Mouse (Mus musculus) liver, embryonic 15.5 days (tissue): ENCODE measurements around the gene Cenpt. TPM values are rescaled to one million over a fixed set of nuclear protein-coding genes. Genes with fewer than 3 reads are reported as not detected.

Experiments
- ATAC-seq: fragments of 200-750 bp; cut with Nextera tagmentation; 2 replicates; pipeline ENCODE4 v1.8.0; 2017; ENCODE audit warnings: moderate number of reproducible peaks, mild to moderate bottlenecking, moderate library complexity; ENCODE audit not compliant: insufficient read depth
- H3K27ac ChIP-seq: fragments of 300-500 bp; sonication (generic); replicated peaks from 2 replicates; pipeline ENCODE4 v1.5.1; 2015; ENCODE audit warnings: mild to moderate bottlenecking, inconsistent platforms
- H3K27me3 ChIP-seq: fragments of 300-500 bp; sonication (generic); 2 replicates; pipeline ENCODE4 v1.6.1; 2015; ENCODE audit warnings: mild to moderate bottlenecking, inconsistent platforms
- H3K36me3 ChIP-seq: fragments of 300-500 bp; sonication (generic); replicated peaks from 2 replicates; pipeline ENCODE4 v1.6.1; 2015; ENCODE audit warnings: moderate library complexity, mild to moderate bottlenecking, inconsistent platforms
- H3K4me1 ChIP-seq: fragments of 300-500 bp; sonication (generic); replicated peaks from 2 replicates; pipeline ENCODE4 v1.6.1; 2015; ENCODE audit warnings: inconsistent platforms
- H3K4me2 ChIP-seq: fragments of 300-500 bp; sonication (generic); 2 replicates; pipeline ENCODE4 v1.6.1; 2015; ENCODE audit warnings: moderate library complexity, mild to moderate bottlenecking, inconsistent platforms
- H3K4me3 ChIP-seq: fragments of 300-500 bp; sonication (generic); replicated peaks from 2 replicates; pipeline ENCODE4 v1.5.1; 2015; ENCODE audit warnings: mild to moderate bottlenecking, inconsistent platforms
- H3K9ac ChIP-seq: fragments of 300-500 bp; sonication (generic); 2 replicates; pipeline ENCODE4 v1.6.1; 2015; ENCODE audit warnings: moderate library complexity, mild to moderate bottlenecking, inconsistent platforms
- H3K9me3 ChIP-seq: fragments of 300-500 bp; sonication (generic); replicated peaks from 2 replicates; pipeline ENCODE4 v1.6.1; 2016; ENCODE audit warnings: inconsistent platforms
- WGBS: fragments of 180-500 bp; shearing (Covaris S2); methylation state at CpG from one replicate; pipeline ENCODE4 v1.1.7; 2015; ENCODE audit warnings: mixed read lengths; ENCODE audit not compliant: insufficient replicate concordance; 5-methylcytosine and 5-hydroxymethylcytosine counted together
- polyA plus RNA-seq: library from polyadenylated mRNA; unstranded; fragments of >200 nt; fragmentation: Nextera tagmentation; extraction: Ambion mirVana; gene quantifications from 2 replicates; pipeline ENCODE4 v1.2.1, GENCODE M21; 2015

Cenpt gene
- polyA plus RNA-seq, 1 experiment from 2014 or later, result 22.7 TPM

DNA sequence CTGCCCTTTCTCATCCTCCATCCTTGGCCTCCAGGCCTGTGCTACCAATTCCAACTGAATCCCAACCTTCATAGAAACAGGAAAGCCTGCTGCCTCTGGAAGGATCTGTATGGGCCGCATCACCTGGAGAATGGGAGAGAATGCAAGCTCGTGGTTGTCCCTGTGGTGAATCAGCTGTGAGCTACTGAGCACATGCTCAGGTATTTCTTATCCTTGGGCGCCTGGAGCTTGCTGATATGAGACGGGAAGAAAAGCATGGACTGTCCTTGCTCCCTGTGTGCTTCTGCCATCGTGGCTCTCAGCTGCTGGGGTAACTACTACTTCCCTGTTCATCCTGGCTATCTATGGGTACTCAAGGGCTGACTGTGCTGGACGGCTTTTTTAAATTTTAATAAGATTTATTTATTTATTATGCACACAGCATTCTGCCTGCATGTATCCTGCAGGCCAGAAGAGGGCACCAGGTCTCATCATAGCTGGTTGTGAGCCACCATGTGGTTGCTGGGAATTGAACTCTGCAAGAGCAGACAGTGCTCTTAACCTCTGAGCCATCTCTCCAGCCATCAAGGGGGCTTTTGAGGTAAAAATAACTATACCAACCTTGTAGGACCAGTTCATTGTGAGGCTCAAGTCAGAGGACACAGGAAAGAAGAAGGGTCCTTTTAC is 13.4 kb upstream of the Cenpt start:
- WGBS, result 34% methylated on average over 6 of the region's 6 CpGs
- H3K27ac ChIP-seq, result peak overlapping the region; percentile 46; the same call in 1 of the 2 replicates
- H3K27me3 ChIP-seq, result no peaks in the 10 kb centered on the region
- ATAC-seq, result 0 out of 2 replicates have a peak, but pooled peaks have one; percentile 3
- H3K9me3 ChIP-seq, result no peaks in the 10 kb centered on the region
- H3K9ac ChIP-seq, result no peak overlapping the region
- H3K4me2 ChIP-seq, result no peak overlapping the region
- H3K36me3 ChIP-seq, result peaks cover 70% of the 10 kb centered on the region
- no peak overlapping the region for H3K4me3 ChIP-seq
- peaks cover 67% of the 10 kb centered on the region for H3K4me1 ChIP-seq

- peaks cover 38% of the 10 kb centered on the region for H3K36me3 ChIP-seq
- H3K9me3 ChIP-seq, result no peaks in the 10 kb centered on the region
- peak overlapping the region; percentile 98 for H3K4me2 ChIP-seq
- WGBS, result 0% methylated on average over 1 of the region's 1 CpGs
- H3K27me3 ChIP-seq, result no peaks in the 10 kb centered on the region
- peak overlapping the region; percentile 88 for H3K4me3 ChIP-seq
- peak overlapping the region; percentile 97 for H3K27ac ChIP-seq
- H3K4me1 ChIP-seq, result peaks cover 90% of the 10 kb centered on the region
- ATAC-seq, result no peak
- H3K9ac ChIP-seq, result peak overlapping the region; percentile 86
Measured at GRCm38 (mm10) chr8:105861951-105862350, 8.9 kb upstream of the Cenpt start.

DNA sequence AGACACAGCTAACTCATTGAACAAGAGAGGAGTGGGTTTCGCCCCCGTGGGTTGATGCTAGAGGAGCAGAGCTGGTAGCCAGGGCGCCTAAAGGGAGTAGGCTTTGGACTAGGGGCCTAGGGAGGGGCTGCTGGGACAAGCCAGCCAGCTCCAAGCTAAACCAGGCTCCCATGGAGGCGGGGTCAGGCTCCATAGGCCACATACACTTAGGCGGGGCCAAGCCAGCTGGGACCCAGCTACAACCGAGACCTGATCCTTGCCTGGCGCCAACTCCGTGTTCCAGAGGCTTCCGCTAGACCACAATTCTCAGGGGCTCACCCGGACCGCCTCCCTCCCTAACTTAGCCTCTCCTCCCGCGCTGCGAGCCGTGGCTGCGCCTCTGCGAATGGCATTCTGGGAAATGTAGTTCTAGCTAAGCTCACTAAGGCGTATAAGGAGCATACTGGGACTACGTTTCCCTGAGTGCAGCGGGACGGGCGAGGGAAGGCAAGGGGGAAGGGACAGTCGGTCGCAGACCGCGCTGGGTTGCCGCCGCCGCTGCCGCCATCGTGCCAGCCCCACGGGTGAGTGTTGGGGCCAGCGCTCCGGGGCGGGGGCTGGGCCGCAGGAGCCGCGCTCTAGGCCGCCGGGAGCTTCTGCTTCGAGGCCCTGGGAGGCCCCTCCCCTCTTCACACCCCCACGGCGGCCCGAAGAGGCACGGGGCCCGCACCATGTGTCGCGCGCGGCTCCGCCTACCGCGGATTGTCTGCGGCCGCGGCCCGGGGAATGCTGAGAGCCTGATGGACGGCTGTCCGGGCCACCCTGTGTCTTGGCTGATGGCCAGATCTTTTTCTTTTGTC is 7.3 kb upstream of the Cenpt start, which contains the start of gene Nutf2:
TSS of gene Nutf2 (plus strand) at position 438 of the 839 bp plus-strand sequence.
- peaks cover 22% of the 10 kb centered on the region for H3K36me3 ChIP-seq
- H3K4me3 ChIP-seq, result peak within 1 kb of the TSS; percentile 88
- H3K9ac ChIP-seq, result peak within 1 kb of the TSS; percentile 86
- no peaks in the 10 kb centered on the region for H3K27me3 ChIP-seq
- H3K9me3 ChIP-seq, result no peaks in the 10 kb centered on the region
- peak within 1 kb of the TSS; percentile 98 for H3K4me2 ChIP-seq
- under 1% methylated on average over 59 of the region's 59 CpGs for WGBS
- ATAC-seq, result peak; percentile 94
- peak within 1 kb of the TSS; percentile 97 for H3K27ac ChIP-seq
- peaks cover 90% of the 10 kb centered on the region for H3K4me1 ChIP-seq

DNA sequence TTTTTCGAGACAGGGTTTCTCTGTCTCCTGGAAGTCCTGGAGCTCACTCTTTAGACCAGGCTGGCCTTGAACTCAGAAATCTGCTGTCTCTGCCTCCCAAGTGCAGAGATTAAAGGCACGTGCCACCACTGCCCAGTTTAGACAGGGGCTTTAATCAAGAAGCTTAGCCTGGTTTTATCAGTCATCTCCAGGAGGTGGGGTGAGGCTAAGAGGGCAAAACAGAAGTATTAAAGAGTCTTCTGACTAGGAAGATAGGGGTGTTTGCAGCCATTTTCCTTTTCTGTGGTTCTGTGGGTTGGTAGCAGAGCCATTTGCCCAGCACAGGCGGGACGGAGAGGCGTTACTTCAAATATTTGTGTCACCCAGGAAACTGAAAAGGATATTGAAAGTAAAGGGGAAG is 6.2 kb upstream of the Cenpt start:
- Histone ChIP-seq H3K4me1 (peaks cover 87% of the 10 kb centered on the region), H3K36me3 (peaks cover 15% of the 10 kb centered on the region), H3K9me3 (no peaks in the 10 kb centered on the region), H3K4me3 (peak overlapping the region; percentile 88), H3K9ac (peak overlapping the region; percentile 86), H3K27me3 (no peaks in the 10 kb centered on the region), H3K4me2 (peak overlapping the region; percentile 98), H3K27ac (peak overlapping the region; percentile 97)
- no peak for ATAC-seq
- WGBS, result 9% methylated on average over 5 of the region's 5 CpGs

GRCm38 (mm10) chr8:105858495-105858894 is 5.4 kb upstream of the Cenpt start:
- Histone ChIP-seq H3K4me2 (peak overlapping the region; percentile 98; the same call in 1 of the 2 replicates), H3K4me3 (peak overlapping the region; percentile 88; the same call in 1 of the 2 replicates), H3K27ac (peak overlapping the region; percentile 97)

GRCm38 (mm10) chr8:105856168-105856835 is 3.2 kb upstream of the Cenpt start:
- H3K27ac ChIP-seq, result peak overlapping the region; percentile 89
- peak overlapping the region; percentile 92 for H3K9ac ChIP-seq
- 15% methylated on average over 15 of the region's 15 CpGs for WGBS
- H3K4me2 ChIP-seq, result peak overlapping the region; percentile 98
- peak overlapping the region; percentile 90 for H3K4me3 ChIP-seq
- H3K4me1 ChIP-seq, result peaks cover 68% of the 10 kb centered on the region
- no peaks in the 10 kb centered on the region for H3K9me3 ChIP-seq
- no peak for ATAC-seq
- H3K36me3 ChIP-seq, result peaks cover 12% of the 10 kb centered on the region
- no peaks in the 10 kb centered on the region for H3K27me3 ChIP-seq

More at GRCm38 (mm10) chr8:105858495-105858894, 5.4 kb upstream of the Cenpt start:
- H3K9me3 ChIP-seq, result no peaks in the 10 kb centered on the region
- H3K36me3 ChIP-seq, result peaks cover 12% of the 10 kb centered on the region
- WGBS, result 54% methylated on average over 5 of the region's 5 CpGs
- ATAC-seq, result no peak
- H3K9ac ChIP-seq, result no peak overlapping the region
- peaks cover 80% of the 10 kb centered on the region for H3K4me1 ChIP-seq
- H3K27me3 ChIP-seq, result no peaks in the 10 kb centered on the region

DNA sequence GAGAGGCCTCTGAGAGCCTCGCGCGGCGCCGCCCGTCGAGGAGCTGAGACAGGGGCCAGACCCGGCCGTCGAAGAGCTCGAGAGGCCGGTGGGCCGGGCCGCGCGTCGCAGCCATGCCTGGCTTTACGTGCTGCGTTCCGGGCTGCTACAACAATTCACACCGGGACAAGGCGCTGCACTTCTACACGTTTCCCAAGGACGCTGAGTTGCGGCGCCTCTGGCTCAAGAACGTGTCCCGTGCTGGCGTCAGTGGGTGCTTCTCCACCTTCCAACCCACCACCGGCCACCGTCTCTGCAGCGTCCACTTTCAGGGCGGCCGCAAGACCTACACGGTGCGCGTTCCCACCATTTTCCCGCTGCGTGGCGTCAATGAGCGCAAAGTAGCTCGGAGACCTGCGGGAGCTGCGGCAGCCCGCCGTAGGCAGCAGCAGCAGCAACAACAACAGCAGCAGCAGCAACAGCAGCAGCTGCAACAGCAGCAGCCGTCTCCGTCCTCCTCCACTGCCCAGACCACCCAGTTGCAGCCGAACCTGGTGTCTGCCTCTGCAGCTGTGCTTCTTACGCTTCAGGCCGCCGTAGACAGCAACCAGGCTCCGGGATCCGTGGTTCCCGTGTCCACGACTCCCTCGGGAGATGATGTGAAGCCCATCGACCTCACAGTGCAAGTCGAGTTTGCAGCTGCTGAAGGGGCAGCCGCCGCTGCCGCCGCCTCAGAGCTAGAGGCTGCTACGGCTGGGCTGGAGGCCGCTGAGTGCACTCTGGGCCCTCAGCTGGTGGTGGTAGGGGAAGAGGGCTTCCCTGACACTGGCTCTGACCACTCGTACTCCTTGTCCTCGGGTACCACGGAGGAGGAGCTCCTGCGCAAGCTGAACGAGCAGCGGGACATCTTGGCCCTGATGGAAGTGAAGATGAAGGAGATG is 2.4 kb upstream of the Cenpt start:
- Histone ChIP-seq H3K4me2 (peak overlapping the region; percentile 98), H3K27ac (peak overlapping the region; percentile 89), H3K9me3 (no peaks in the 10 kb centered on the region), H3K4me3 (peak overlapping the region; percentile 90), H3K9ac (peak overlapping the region; percentile 92), H3K27me3 (no peaks in the 10 kb centered on the region), H3K36me3 (peaks cover 12% of the 10 kb centered on the region), H3K4me1 (peaks cover 68% of the 10 kb centered on the region)
- WGBS, result under 1% methylated on average over 71 of the region's 71 CpGs
- ATAC-seq, result peak; percentile 26

DNA sequence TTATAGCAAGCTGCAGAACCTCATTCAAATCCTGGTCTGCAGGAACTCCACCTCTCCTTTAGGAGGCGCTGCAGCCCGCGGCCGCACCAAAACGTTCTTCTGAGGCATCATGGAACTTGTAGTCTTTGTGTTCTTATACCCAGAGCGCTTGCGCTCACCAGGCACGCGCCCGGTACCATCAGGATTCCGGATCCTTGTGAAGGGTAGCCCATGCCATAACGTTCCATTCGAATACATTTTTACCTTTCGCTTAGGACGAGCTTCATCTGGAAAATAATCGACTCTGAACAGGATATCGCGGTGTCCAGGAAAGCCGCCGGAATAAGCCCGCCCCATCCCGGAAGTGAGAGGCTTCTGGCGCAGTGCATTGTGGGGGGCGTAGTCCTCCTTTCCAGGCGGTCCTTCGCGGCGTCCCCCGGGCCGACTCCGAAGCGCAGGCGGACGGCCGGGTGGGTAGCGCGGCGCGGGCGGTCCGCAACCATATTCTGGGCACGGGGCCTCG is 1.7 kb upstream of the Cenpt start, which contains the start of gene Thap11:
TSS of gene Thap11 (plus strand) at position 418 of the 502 bp plus-strand sequence.
- WGBS, result under 1% methylated on average over 43 of the region's 43 CpGs
- Histone ChIP-seq H3K36me3 (peaks cover 13% of the 10 kb centered on the region), H3K4me2 (peak within 1 kb of the TSS; percentile 98), H3K9ac (peak within 1 kb of the TSS; percentile 92), H3K9me3 (no peaks in the 10 kb centered on the region), H3K4me1 (peaks cover 68% of the 10 kb centered on the region), H3K27me3 (no peaks in the 10 kb centered on the region), H3K4me3 (peak within 1 kb of the TSS; percentile 90), H3K27ac (peak within 1 kb of the TSS; percentile 89)
- peak; percentile 85 for ATAC-seq

DNA sequence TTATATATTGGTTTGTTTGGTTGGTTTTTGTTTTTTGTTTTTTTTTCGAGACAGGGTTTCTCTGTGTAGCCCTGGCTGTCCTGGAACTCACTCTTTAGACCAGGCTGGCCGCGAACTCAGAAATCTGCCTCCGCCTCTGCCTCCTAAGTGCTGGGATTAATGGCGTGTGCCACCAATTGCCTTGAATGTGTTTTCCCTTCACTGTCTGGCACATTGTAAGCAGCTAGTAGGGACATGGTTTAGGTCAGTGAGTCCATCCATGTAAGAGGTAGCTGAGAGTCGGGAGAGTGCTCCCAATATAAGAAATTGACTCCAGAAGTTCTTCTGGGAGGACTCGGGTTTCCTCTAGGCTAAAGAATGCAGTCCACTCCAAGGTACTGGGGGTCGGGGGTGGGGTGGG is 1.2 kb upstream of the Cenpt start:
- peak overlapping the region; percentile 98 for H3K4me2 ChIP-seq
- no peak overlapping the region for H3K27ac ChIP-seq
- peaks cover 18% of the 10 kb centered on the region for H3K36me3 ChIP-seq
- H3K27me3 ChIP-seq, result no peaks in the 10 kb centered on the region
- H3K9ac ChIP-seq, result peak overlapping the region; percentile 92; the same call in 1 of the 2 replicates
- H3K4me3 ChIP-seq, result peak overlapping the region; percentile 90
- H3K4me1 ChIP-seq, result peaks cover 67% of the 10 kb centered on the region
- ATAC-seq, result no peak
- H3K9me3 ChIP-seq, result no peaks in the 10 kb centered on the region
- WGBS, result 24% methylated on average over 8 of the region's 8 CpGs
